Mouse (Mus musculus) ES-E14 (cell line): ENCODE data around the gene Slc16a10. TPM values are rescaled to one million over a fixed set of nuclear protein-coding genes. Genes with fewer than 3 reads are reported as not detected.

Source experiments
- DNase-seq: peaks from one replicate; pipeline ENCODE4 v3.0.0-alpha.2; 2013; ENCODE audit warnings: low read depth, low spot score
- H3K27ac ChIP-seq: 2 replicates; pipeline ENCODE4 v1.5.1; 2012; ENCODE audit warnings: low read depth, mild to moderate bottlenecking, low read length, moderate library complexity, mixed read lengths; ENCODE audit not compliant: poor library complexity, insufficient read depth, severe bottlenecking
- H3K36me3 ChIP-seq: 2 replicates; pipeline ENCODE4 v1.6.1; 2012; ENCODE audit warnings: mild to moderate bottlenecking, low read length, moderate library complexity, mixed read lengths; ENCODE audit not compliant: control insufficient read depth, poor library complexity, insufficient read depth, severe bottlenecking
- H3K4me1 ChIP-seq, 2 experiments: fragments of 150-350 bp in 1 of 2; sonication (generic) in 1 of 2; 2 replicates each; pipeline ENCODE4 v1.6.1; 2012; ENCODE audit warnings: low read length in 2 of 2, mild to moderate bottlenecking in 1 of 2, mixed read lengths in 1 of 2; ENCODE audit not compliant: control insufficient read depth in 2 of 2, insufficient read depth in 2 of 2, poor library complexity in 1 of 2
- H3K4me3 ChIP-seq, 2 experiments: fragments of 150-350 bp in 1 of 2; sonication (generic) in 1 of 2; 2 replicates each; pipeline ENCODE4 v1.5.1; 2012; ENCODE audit warnings: low read length in 2 of 2, low read depth in 1 of 2, mild to moderate bottlenecking in 1 of 2, mixed read lengths in 1 of 2; ENCODE audit not compliant: insufficient read depth in 1 of 2, poor library complexity in 1 of 2, severe bottlenecking in 1 of 2
- H3K9ac ChIP-seq: 2 replicates; pipeline ENCODE4 v1.6.1; 2012; ENCODE audit warnings: low read depth, mild to moderate bottlenecking, low read length, mixed read lengths; ENCODE audit not compliant: poor library complexity, insufficient read depth, severe bottlenecking
- H3K9me3 ChIP-seq: fragments of 150-350 bp; sonication (generic); 2 replicates; pipeline ENCODE4 v1.6.1; 2012; ENCODE audit warnings: low read depth, mild to moderate bottlenecking, low read length; ENCODE audit not compliant: control insufficient read depth, insufficient read depth
- CHD2 ChIP-seq: IDR thresholded peaks from 2 replicates; pipeline ENCODE4 v1.6.1; 2014; ENCODE audit warnings: mild to moderate bottlenecking, low read depth, low read length, inconsistent platforms
- HCFC1 ChIP-seq: IDR thresholded peaks from 2 replicates; pipeline ENCODE4 v1.6.1; 2012; ENCODE audit warnings: low read length, inconsistent platforms, borderline replicate concordance; ENCODE audit not compliant: insufficient read depth
- MAFK ChIP-seq: IDR thresholded peaks from 2 replicates; pipeline ENCODE4 v1.6.1; 2014; ENCODE audit warnings: mild to moderate bottlenecking, low read depth, low read length, inconsistent platforms; ENCODE audit not compliant: insufficient read depth
- ZC3H11A ChIP-seq: IDR thresholded peaks from 2 replicates; pipeline ENCODE4 v1.6.1; 2012; ENCODE audit warnings: low read depth, mild to moderate bottlenecking, inconsistent platforms, low read length, borderline replicate concordance
- ZNF384 ChIP-seq: IDR thresholded peaks from 2 replicates; pipeline ENCODE4 v1.6.1; 2012; ENCODE audit warnings: low read depth, low read length, inconsistent platforms
- in situ Hi-C, 2 experiments: fragments of 600-800 bp; cut with MboI; formaldehyde crosslinking; loops; one replicate each; pipeline ENCODE4 v1.15.1; 2025; ENCODE audit warnings: low sequenced_read_pairs in 2 of 2, inconsistent platforms in 1 of 2; ENCODE audit not compliant: unreplicated experiment in 2 of 2
- total RNA-seq: library from RNA; depleted of rRNA; stranded (reverse); fragments of 300-350 nt; gene quantifications from 2 replicates; pipeline ENCODE4 v1.2.3, GENCODE M21; 2012

Slc16a10 gene
- total RNA-seq, 1 experiment = 6.2 TPM

DNA sequence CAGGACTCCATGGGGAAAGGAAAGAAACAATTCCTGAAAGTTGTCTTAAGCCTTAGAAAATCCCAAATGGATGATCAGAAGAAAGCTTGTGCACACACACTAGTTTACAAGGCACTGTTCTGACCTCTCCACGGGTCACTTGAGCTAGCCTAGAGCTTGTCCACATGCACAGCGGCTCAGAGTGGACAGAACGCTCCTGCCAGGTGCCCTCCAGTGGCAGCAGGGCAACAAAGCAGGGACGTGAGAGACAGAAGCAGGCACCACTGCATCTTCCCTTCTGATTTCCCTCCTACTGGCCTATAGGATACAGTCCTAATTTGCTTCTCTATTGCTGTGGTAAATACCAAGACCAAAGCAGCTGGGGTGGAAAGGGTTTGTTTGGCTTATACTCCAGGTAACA, 100.7 kb downstream of the Slc16a10 start:
- in situ Hi-C loops = no loop called here
- no peaks in the 10 kb centered on the region; a peak in 1 of 4 replicates for H3K4me1 ChIP-seq

DNA sequence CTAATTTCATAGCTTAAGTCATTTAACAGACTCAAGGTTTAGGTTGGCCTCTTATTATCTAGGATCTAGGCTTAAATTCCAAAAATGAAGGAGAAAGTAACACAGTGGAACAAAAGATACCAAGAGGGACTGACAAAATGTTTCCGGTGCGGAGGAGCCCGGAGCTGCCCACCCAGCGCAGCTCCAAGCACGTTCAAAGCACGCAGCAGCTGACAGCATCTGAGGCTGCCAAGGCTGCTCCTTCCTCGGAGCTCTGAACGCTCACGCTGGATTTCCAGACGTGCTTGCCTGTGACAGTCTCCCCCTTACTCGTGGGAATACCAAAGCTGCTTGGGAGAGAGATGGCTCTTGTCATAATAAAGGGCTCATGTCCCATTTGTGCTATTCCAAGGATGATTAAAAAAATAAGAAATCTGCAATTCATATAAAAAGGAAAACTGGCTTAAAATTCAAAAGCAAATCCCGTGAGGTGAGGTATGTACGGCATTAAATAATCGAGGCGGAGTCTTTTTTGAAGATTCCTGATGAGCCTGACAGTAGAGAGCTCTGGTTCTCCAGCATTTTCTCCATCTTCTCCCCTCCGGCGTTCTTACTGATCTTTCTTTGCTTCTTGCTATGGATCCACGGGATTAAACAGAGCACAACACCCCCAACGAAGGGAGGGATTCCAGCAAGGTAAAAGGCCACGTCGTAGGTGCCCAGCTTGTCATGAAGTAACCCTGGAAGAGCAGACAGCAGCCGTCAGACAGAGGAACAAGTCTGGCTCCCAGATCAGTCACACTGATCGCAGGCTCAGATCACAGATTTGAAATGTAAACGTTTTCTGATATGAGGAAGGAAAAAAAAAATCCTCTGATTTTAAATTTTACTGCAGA, 105.1 kb downstream of the Slc16a10 start:
- no peak for DNase-seq
- Histone ChIP-seq H3K4me3 (no peak overlapping the region), H3K9me3 (no peaks in the 10 kb centered on the region), H3K27ac (no peak overlapping the region), H3K9ac (no peak overlapping the region), H3K36me3 (no peaks in the 10 kb centered on the region), H3K4me1 (no peaks in the 10 kb centered on the region)
- in situ Hi-C loops = no loop called here
- TF ChIP-seq MAFK (no peak), ZNF384 (no peak), ZC3H11A (no peak), CHD2 (no peak), HCFC1 (no peak)

More for the DNA sequence above, 100.7 kb downstream of the Slc16a10 start:
- TF ChIP-seq MAFK (no peak), ZC3H11A (no peak), HCFC1 (no peak), CHD2 (no peak), ZNF384 (no peak)
- no peak overlapping the region for H3K4me3 ChIP-seq
- H3K9ac ChIP-seq = no peak overlapping the region
- no peak for DNase-seq
- H3K9me3 ChIP-seq = no peaks in the 10 kb centered on the region
- no peak overlapping the region for H3K27ac ChIP-seq
- H3K36me3 ChIP-seq = no peaks in the 10 kb centered on the region

DNA sequence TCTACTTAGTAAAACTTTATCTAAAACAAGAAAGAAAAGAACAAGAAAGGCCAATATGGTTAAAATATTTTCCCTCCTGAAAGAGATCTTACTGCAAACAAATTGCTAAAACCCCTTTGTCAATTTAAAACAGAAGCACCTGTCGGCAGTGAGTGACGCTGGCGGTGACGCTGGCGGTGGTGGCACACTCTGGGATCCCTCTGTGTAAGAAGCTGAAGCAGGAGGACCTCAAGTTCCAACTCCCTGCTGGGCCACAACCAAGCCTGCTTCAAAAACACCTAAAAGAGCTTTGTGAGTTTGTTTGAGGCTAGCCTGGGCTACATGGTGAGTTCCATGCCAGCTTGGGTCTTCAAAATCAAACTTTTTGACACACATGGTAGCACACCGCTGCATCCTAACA, 107.1 kb downstream of the Slc16a10 start:
- no peak for TF ChIP-seq ZNF384
- TF ChIP-seq ZC3H11A = no peak
- TF ChIP-seq HCFC1 = no peak
- TF ChIP-seq CHD2 = no peak
- no peak for TF ChIP-seq MAFK
- in situ Hi-C loops = no loop called here
- Histone ChIP-seq H3K9ac (no peak overlapping the region), H3K9me3 (no peaks in the 10 kb centered on the region), H3K4me1 (no peaks in the 10 kb centered on the region), H3K27ac (no peak overlapping the region), H3K4me3 (no peak overlapping the region), H3K36me3 (no peaks in the 10 kb centered on the region)
- DNase-seq = no peak

- in situ Hi-C loops = no loop called here
- Histone ChIP-seq H3K4me1 (no peaks in the 10 kb centered on the region), H3K4me3 (no peak overlapping the region), H3K9me3 (no peaks in the 10 kb centered on the region), H3K27ac (no peak overlapping the region), H3K9ac (no peak overlapping the region), H3K36me3 (no peaks in the 10 kb centered on the region)
- no peak for DNase-seq
- no peak for TF ChIP-seq ZNF384
- TF ChIP-seq CHD2 = no peak
- TF ChIP-seq ZC3H11A = no peak
- TF ChIP-seq MAFK = no peak
- TF ChIP-seq HCFC1 = no peak
Observed at GRCm38 (mm10) chr10:40032897-40033296, 109.2 kb downstream of the Slc16a10 start.
